Mouse (Mus musculus) megakaryocyte progenitor cell, adult 5-6 weeks (primary cell): Measurements from ENCODE around the gene Kcng3. TPM values are rescaled to one million over a fixed set of nuclear protein-coding genes. Genes with fewer than 3 reads are reported as not detected.

Experiments used
- ATAC-seq: replicated peaks from 2 replicates; pipeline ENCODE4 v1.8.0; 2016; ENCODE audit warnings: mild to moderate bottlenecking, moderate TSS enrichment, inconsistent platforms; ENCODE audit not compliant: poor library complexity
- total RNA-seq, 2 experiments: library from RNA; stranded (forward) in 1 of 2; stranded (reverse) in 1 of 2; fragments of 157-497, 149-512 nt in 1 of 2; fragments of 200-1000 nt in 1 of 2; gene quantifications; 2 replicates each; pipeline versions ENCODE4 v1.2.3 to v1.2.4; 2015 to 2017

Kcng3 gene
- 0.02 TPM in 1 of 2 replicates, not detected in the other for total RNA-seq (2015)
- total RNA-seq (2017) = not detected in 2 replicates

DNA sequence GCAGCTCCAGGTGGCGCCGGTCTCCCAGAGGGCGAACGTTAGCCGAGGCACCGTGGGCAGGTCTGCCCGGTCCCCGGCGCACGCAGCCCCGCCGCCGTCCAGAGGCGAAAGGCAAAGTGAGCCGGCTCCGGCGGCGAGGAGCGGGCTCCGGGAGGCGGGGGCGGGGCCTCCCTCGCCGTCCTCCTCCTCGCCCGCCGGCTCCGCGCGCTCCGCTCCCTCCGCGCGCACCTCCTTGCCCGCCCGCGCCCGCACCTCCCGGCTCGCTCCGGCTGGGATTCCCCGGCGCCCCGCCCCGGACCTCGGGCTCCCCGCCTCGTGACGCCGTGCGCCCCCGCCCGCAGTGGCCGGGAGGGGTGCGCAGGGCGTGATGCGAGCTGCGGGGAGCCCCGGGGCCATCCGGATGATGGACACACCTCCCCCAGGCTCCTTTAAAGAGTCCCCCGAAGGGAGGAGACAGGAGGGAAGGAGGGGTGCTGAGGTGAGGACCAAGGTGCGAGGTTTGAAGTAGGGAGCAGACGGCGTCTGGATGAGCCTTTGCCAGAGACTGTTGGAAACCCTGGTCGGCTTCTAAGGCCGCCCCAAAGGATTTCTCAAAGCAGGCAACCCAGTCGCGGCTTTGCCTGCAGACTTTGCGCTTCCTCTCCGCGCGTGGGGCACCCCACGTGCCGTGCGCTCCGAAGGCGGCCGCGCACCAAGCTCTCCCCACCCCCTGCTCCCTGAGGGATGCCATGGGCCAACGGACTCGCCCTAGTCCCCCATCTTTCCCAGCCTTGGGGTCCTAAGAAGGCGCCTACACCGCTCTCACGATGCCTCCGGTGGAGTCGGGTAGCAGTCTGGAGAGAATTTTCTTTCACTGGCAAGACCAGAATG, at the start of gene Kcng3:
Gene Kcng3, minus strand, starts transcription at position 113 of the 870 bp plus-strand sequence.
- peak; percentile 21; the same call in 1 of the 2 replicates for ATAC-seq

DNA sequence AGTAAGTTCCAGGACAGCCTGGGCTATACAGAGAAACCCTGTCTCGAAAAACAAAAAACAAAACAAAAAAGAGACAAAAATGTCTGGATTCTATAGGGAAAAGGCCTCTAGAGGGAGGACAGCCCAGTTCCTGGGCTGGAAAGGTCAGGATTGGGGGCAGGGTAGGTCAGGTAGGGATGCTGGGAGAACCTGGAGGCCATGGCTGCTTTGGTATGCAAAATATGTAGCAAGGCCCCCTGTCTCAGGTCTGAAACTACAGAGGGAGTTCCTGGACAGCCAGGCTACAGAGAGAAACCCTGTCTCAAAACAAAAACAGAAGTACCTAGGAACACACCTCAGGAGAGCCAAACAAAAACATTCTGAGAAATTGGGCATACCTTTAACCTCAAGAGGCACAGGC, 45.7 kb upstream of the Kcng3 start:
- no peak for ATAC-seq

DNA sequence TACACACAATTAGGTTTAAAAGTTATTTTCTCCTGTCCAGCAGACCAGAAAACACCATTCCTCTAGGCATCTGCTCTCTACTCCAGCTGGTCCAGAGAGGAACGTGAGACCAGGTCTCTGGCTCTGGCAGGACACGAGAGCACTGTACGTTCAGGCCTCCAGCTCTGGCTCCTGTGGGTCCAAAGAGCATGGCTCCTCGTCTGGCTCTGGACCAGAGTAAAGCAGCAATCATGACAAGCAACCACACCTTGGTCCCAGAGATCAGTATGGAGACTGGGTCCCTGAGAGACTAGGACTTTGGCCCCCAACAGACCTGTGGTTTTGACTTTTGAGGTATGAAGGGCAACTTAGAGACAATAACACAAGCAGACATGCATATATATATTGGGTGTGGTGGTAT, 41.0 kb upstream of the Kcng3 start:
- no peak for ATAC-seq

DNA sequence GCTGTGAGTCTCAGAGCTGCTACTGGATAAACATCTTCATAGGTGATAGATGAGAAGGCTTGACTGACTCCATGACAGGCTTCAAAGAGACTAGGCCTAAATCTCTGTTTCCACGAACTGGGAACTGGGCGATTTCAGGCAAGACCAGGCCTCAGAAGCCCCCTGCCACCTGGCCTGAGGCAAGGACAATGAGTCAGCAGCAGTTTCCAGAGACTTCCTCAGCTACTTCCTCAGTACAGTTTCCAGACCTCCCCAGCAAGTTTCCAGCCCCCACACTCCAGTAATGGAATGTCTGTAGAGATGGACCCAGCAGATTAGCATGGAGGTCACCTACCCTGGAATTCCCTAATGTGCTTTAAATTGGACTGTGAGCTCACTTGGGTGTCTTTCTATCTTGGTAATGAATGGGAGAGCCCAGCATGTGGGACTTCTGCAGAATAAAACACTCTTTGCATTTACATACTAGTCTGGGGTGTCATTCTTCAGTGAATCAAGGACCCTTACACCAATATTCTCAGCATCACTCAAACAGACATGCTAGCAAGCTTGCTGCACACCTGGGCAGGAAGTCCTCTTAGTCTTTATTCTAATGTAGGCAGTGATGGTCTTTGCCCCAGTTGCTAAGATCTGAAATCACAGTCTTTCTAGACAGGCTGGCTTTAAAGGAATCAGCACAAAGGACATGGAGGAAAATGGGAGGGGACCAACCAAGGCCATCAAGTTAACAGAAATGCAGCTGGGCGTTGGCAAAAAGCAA, 36.4 kb upstream of the Kcng3 start:
- no peak for ATAC-seq

DNA sequence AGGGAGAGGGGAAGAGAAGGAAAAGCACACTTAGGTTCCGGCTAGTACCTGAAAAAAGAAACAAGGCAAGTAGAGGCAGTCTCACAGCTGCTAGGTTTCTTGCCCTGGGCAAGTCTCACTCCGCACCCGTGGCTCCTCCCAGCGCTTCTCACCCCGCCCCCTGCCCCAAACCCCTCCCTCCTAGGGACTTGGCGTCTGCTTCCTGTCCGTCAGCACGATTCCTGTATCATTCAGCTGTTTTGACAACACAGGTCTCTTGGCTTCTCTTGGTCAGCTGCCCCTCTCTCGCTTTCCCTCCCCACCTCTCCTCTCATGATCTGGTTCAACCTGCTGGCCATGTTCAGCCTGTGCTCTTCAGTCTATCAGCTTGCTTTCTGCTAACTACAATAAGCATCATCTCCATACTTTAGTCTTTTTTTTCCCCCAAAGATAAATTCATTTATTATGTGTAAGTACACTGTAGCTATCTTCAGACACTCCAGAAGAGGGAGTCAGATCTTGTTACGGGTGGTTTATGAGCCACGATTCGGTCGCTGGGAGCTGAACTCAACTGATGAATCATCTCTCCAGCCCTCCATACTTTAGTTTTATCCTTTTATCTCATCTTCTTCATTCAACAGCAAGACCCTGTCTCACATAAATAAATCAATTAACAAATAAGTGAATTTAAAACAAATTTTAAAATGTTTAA, 35.0 kb upstream of the Kcng3 start:
- peak; percentile 80 for ATAC-seq

DNA sequence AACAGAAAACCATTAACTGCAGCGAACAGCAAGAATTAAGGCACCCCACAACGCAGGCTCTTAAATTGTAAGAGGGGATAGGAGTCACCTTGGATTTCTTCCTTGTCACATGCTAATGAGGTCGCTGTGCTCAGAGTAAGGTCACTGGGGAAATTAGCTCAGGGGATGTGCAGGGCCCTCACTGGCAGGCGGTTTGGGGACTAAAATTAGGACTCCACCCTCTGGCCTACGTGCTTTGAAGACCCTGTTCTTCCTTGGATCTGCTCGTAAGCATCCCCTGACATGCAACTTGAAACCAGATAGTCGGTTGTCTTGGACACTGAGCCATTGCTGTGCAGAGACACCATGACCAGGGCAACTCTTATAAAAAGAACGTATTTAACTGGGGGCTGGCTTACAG, 33.1 kb upstream of the Kcng3 start:
- ATAC-seq = no peak

DNA sequence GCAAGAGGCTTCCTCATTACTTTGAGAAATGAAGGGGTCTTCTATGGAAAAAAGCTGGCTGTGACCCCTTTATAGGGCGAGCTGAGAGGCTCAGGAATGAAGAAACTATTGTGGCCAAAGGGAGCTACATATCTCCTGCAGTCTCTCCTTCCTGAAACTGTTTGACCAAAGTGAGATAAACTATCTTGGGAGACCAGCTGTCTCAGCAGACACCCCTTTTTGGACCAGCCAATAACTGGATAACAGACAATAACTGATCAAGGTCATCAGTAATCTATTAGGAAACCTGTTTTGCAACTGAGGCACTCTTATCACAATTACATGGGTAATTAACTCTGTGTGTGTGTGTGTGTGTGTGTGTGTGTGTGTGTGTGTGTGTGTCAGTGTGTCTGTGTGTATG, 27.2 kb upstream of the Kcng3 start:
- ATAC-seq = peak; percentile 70

DNA sequence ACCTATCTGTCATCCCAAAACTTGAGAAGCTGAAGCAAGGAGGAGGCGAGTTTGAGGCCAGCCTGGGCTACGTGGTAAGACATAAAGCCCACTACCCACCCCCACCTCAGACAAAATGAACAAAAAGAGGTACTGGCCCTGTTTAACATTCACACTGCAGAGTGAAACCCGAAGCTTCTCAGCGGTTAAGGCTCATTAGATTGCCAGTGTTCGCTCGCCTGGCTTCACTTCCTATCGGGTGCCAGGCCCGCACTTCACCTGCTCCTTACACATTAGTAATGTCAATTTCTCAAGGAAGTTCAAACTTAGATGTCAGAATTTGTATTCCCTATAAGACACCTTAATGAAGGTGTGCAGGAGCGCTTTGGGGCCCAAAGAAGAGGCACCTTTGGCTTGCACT, 25.7 kb upstream of the Kcng3 start:
- no peak for ATAC-seq

DNA sequence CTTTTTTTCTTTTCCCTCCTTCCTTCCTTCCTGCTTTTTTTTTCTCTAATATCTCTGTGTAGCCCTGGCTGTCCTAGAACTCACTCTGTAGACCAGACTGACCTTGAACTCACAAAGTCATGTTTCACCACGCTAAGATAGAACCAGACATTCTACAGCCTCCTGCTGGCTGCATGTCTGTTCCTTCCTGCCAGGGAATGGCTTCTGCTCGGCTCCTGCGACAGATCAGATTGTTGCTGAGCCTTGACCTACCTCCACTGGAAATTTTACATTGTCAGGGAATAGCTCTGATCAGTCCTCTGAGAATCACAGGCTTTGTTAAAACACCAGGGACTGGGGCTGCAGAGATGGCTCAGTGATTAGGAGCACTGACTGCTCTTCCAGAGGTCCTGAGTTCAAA, 24.0 kb upstream of the Kcng3 start:
- ATAC-seq = no peak

DNA sequence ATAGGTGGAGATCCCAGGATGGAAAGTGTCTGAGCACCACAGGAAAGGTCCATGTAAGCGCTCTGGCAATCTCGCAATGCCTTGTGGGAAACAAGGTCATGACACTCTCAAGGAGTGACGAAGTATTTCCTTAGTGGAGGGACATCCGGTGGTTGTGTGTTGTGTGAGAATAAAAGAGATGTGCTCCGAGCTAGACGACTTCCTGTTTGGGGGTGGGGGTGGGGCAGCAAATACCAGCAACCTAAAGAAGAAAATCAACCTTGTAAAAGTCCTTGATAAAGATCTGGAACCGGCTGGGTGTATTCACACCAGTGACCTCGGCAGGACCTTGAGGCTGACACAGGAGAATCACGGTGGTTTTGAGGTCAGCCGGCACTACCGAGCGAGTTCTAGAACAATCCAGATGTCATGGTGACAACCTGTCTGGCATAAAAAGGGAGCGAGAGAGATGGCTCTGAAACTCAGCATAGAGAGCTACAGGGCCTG, 23.0 kb upstream of the Kcng3 start:
- peak; percentile 53 for ATAC-seq

DNA sequence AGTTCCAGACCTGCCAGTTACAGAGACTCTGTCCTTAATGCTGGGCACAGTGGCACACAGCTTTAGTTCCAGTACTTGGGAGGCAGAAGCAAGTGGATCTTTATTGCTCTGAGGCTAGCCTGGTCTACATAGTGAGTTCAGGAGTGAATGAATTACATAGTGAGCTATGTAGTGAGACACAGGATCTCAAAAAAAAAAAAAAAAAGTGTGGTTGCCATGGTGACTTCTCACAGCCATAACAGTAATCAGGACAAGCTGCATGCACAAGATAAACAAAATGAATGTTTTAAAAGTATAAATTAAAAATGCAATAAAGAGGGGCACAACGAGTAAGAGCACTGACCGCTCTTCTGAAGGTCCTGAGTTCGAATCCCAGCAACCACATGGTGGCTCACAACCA, 21.9 kb upstream of the Kcng3 start:
- ATAC-seq = peak; percentile 20; the same call in 1 of the 2 replicates

DNA sequence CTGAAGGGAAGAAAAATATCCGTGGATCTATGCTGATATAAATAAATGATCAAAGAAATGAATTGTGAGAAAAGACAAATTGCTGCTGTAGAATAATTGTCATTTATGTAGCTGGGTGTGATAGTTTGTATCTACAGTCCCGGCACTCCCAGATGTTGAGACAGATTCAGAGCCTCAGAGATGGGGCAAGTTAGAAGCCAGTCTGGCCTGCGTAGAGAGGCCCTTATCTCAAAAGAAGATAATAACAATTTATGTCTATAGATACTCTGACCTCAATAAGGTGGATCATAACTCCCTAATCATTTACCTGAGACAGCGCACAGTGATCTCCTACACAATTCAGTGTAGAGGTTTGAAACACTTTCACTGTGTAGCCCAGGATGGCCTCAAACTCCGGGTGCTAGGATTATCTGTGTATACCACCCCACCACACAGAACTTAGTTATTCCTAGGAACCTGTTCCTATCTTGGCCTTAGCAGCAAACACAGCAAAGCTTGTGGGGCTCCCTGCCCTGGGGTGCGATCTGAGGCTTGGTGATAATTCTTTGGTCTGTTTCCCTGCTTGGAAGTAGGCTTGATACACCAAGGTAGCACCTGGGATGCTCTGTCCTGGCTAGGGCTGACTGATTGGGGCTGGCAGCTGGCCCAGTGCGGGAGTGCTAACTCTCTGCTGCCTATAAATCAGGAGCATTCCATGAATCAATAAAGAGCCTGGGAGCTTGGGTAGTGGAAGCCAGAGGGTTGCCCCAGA, 19.4 kb upstream of the Kcng3 start:
- ATAC-seq = peak; percentile 77

DNA sequence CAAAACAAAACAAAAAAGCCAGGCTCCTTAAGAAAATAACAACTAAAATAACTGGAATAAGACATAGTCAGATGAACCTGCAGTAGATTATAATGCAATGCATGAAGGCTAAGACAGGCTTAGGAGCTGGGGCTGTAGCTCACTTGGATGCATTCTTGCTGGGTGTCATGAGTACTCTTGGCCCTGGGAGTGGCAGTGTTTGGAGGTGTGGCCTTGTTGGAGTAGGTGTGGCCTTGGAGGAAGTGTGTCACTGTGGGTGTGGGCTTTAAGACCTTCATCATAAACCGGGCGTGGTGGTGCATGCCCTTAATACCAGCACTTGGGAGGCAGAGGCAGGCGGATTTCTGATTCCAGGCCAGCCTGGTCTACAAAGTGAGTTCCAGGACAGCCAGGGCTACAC, 18.3 kb upstream of the Kcng3 start:
- ATAC-seq = no peak

DNA sequence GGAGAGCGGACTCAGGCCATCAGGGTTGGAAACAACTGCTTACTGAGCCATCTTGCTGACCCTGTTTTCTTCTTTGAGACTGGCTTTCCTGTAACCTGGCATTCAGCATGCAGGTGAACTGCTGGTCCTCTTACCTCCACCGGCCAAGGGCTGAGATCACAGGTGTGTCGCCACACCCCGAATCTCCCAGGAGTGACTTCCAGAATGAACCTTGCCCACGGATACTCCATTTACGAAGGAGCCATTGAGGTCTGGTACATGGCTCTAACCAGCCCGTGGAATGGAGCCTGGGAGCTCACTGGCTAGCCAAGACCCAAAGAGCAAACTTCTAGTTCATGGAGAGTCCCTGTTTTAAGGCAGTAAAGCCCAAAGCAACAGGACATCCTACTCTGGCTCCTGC, 15.7 kb upstream of the Kcng3 start:
- no peak for ATAC-seq

DNA sequence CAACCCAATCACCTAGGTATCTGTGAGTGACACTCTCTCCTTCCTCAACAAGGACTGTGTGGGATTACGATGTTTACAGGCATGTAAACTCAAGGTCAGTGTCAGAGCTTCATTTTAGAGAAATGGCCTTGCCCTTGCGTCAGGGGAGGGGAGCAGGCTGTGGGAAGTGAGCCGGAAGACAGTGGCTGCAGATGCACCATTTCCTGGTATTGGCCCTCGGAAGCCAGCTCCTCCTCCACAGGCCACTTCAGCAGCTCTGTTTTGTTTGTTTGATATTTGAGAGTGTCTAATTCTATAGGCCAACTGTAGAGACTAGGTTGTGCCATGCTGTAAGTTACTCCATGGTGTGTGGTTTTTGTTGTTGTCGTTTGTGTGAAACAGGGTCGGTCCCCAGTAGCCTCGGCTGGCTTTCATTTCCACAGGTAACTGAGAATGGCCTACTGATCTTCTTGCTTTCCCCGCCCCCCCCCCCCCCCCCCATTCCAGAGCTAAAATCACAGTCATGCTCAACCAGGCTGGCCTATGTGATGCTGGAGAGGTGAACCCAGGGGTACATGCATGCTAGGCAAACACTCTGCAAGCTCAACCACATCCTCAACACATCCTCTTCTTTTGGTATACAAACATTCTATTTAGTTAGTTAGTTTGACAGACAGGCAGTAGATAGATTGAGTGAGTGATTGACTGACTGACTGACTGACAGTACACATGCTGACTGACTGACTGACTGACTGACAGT, 14.9 kb upstream of the Kcng3 start:
- no peak for ATAC-seq

DNA sequence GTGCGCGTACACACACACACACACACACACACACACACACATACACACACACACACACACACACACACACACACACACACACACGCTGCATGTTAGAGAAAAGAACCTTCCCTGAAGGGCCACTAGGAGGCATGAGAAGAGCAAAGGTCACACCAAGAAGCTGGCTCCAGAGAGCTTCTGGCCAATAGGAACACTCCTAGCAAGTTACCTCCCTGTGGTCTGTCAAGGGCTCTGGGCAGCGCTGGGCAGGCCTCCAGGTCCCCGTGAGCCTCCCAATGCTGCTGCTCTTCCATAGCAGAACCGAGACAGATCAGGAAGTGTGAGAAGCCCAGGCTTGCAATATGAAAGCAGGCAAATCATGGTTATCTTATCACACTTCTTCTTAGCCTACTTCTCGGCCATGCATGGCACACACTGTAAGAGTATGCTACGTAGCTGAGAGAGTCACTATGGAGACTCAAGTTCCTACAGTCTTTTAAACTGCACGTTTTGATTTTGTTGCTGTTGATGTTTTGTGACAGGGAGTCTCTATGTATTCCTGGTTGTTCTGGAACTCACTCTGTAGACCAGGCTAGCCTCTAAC, 13.6 kb upstream of the Kcng3 start:
- ATAC-seq = peak; percentile 95

DNA sequence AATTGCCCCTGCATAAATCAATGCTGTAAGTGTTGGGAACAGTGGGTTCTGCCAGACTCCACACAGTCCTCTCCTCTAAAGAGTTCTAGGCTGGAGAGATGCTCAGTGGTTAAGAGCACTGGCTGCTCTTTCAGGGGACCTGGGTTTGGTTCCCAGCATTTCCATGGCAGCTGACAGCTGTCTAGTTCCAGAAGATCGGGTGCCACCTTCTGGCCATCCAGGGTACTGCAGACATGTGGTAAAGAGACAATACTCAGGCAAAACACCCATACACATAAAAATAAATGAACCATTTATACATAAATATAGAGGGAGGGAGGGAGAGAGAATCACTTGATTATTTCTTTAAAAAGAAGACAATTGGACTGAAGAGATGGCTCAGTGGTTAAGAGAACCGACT, 5.7 kb upstream of the Kcng3 start:
- peak; percentile 64 for ATAC-seq

DNA sequence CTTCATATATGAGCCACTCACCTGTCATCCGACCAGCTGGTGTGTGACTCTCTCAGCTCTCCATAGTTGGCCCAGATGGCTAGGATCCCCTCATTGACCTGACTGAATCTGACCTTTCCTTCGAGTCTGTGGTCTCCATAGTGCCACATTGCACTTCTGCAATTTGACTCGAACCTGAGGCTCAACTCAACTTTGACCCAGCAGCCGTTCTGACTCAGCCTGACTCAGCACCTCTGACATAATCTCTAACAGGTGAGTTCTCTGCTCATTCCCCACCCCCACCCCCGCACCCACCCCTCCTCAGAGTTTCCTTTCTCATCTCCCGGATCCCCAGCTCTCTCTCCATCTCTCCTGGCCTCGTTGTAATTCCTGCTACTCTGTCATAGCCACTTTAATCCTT, 4.7 kb upstream of the Kcng3 start:
- ATAC-seq = no peak
